Mouse (Mus musculus) midbrain, embryonic 16.5 days (tissue): ENCODE measurements at regions not wholly inside any gene's neighbourhood (a gene's known extent, or its start where the extent isn't known, plus 50 kb on each side); places are given as distances from the start of the nearest gene placed in this dataset.

Source experiments
- ATAC-seq: fragments of 200-750 bp; cut with Nextera tagmentation; 2 replicates; pipeline ENCODE4 v1.8.0; 2017; ENCODE audit warnings: moderate TSS enrichment
- H3K27ac ChIP-seq: fragments of 300-500 bp; sonication (generic); 2 replicates; pipeline ENCODE4 v1.5.1; 2014; ENCODE audit warnings: mild to moderate bottlenecking, low read length, mixed read lengths
- H3K27me3 ChIP-seq: fragments of 300-500 bp; sonication (generic); 2 replicates; pipeline ENCODE4 v1.6.1; 2014; ENCODE audit warnings: low read depth, low read length, mixed read lengths; ENCODE audit not compliant: control insufficient read depth, insufficient read depth
- H3K36me3 ChIP-seq: fragments of 300-500 bp; sonication (generic); 2 replicates; pipeline ENCODE4 v1.6.1; 2014; ENCODE audit warnings: mild to moderate bottlenecking, low read length, moderate library complexity, mixed read lengths; ENCODE audit not compliant: control insufficient read depth, insufficient read depth
- H3K4me1 ChIP-seq: fragments of 300-500 bp; sonication (generic); 2 replicates; pipeline ENCODE4 v1.6.1; 2014; ENCODE audit warnings: mild to moderate bottlenecking, low read length, mixed read lengths; ENCODE audit not compliant: control insufficient read depth, insufficient read depth
- H3K4me2 ChIP-seq: fragments of 300-500 bp; sonication (generic); 2 replicates; pipeline ENCODE4 v1.6.1; 2014; ENCODE audit warnings: mild to moderate bottlenecking, low read length, mixed read lengths
- H3K4me3 ChIP-seq: fragments of 300-500 bp; sonication (generic); 2 replicates; pipeline ENCODE4 v1.5.1; 2014; ENCODE audit warnings: low read depth, mild to moderate bottlenecking, low read length, moderate library complexity, mixed read lengths
- H3K9ac ChIP-seq: fragments of 300-500 bp; sonication (generic); 2 replicates; pipeline ENCODE4 v1.6.1; 2014; ENCODE audit warnings: low read depth, low read length, mixed read lengths
- H3K9me3 ChIP-seq: fragments of 300-500 bp; sonication (generic); replicated peaks from 2 replicates; pipeline ENCODE4 v1.6.1; 2014; ENCODE audit warnings: mild to moderate bottlenecking, low read length, mixed read lengths; ENCODE audit not compliant: control insufficient read depth, poor library complexity, severe bottlenecking
- WGBS: fragments of 180-500 bp; shearing (Covaris S2); extraction: QIAGEN DNeasy Blood & Tissue Kit; methylation state at CpG from one replicate; pipeline ENCODE4 v1.1.7; 2014; 5-methylcytosine and 5-hydroxymethylcytosine counted together

- Histone ChIP-seq H3K4me3 (no peak overlapping the region), H3K9ac (no peak overlapping the region), H3K36me3 (no peaks in the 10 kb centered on the region), H3K4me2 (no peak overlapping the region), H3K27ac (no peak overlapping the region), H3K9me3 (no peaks in the 10 kb centered on the region), H3K27me3 (no peaks in the 10 kb centered on the region), H3K4me1 (peaks cover 3% of the 10 kb centered on the region; the same call in 1 of the 2 replicates)
- ATAC-seq, result no peak
- 72% methylated on average over 11 of the region's 11 CpGs for WGBS
These were observed 82.3 kb upstream of the Ubl3 start for GRCm38 (mm10) chr5:148634919-148635356.

- Histone ChIP-seq H3K36me3 (no peaks in the 10 kb centered on the region), H3K4me1 (peaks cover 3% of the 10 kb centered on the region; the same call in 1 of the 2 replicates), H3K27me3 (no peaks in the 10 kb centered on the region), H3K4me2 (no peak overlapping the region), H3K27ac (no peak overlapping the region), H3K4me3 (no peak overlapping the region), H3K9ac (no peak overlapping the region), H3K9me3 (no peaks in the 10 kb centered on the region)
- 0 out of 2 replicates have a peak, but pooled peaks have one; percentile 57 for ATAC-seq
- WGBS, result 47% methylated on average over 5 of the region's 5 CpGs
These were observed 81.4 kb upstream of the Ubl3 start for GRCm38 (mm10) chr5:148633999-148634398.

- no peak overlapping the region for H3K4me2 ChIP-seq
- WGBS, result 91% methylated on average over 6 of the region's 6 CpGs
- H3K9me3 ChIP-seq, result no peaks in the 10 kb centered on the region
- no peak for ATAC-seq
- no peak overlapping the region for H3K9ac ChIP-seq
- H3K27ac ChIP-seq, result no peak overlapping the region
- no peaks in the 10 kb centered on the region for H3K36me3 ChIP-seq
- no peak overlapping the region for H3K4me3 ChIP-seq
- peaks cover 3% of the 10 kb centered on the region; the same call in 1 of the 2 replicates for H3K4me1 ChIP-seq
- H3K27me3 ChIP-seq, result no peaks in the 10 kb centered on the region
These were observed 80.7 kb upstream of the Ubl3 start for GRCm38 (mm10) chr5:148633331-148633730.

- no peak overlapping the region for H3K4me2 ChIP-seq
- no peaks in the 10 kb centered on the region for H3K27me3 ChIP-seq
- H3K9ac ChIP-seq, result no peak overlapping the region
- no peaks in the 10 kb centered on the region for H3K9me3 ChIP-seq
- H3K4me1 ChIP-seq, result peaks cover 3% of the 10 kb centered on the region; the same call in 1 of the 2 replicates
- H3K4me3 ChIP-seq, result no peak overlapping the region
- H3K27ac ChIP-seq, result no peak overlapping the region
- 61% methylated on average over 11 of the region's 11 CpGs for WGBS
- ATAC-seq, result 0 out of 2 replicates have a peak, but pooled peaks have one; percentile 32
- no peaks in the 10 kb centered on the region for H3K36me3 ChIP-seq
These were observed 80.1 kb upstream of the Ubl3 start for GRCm38 (mm10) chr5:148632516-148633170.

GRCm38 (mm10) chr5:148631566-148631965, 79.0 kb upstream of the Ubl3 start:
- WGBS, result 91% methylated on average over 5 of the region's 5 CpGs
- no peak overlapping the region for H3K27ac ChIP-seq
- H3K4me1 ChIP-seq, result peaks cover 3% of the 10 kb centered on the region; the same call in 1 of the 2 replicates
- no peak overlapping the region for H3K9ac ChIP-seq
- no peak overlapping the region for H3K4me2 ChIP-seq
- no peaks in the 10 kb centered on the region for H3K36me3 ChIP-seq
- H3K4me3 ChIP-seq, result no peak overlapping the region
- H3K9me3 ChIP-seq, result no peaks in the 10 kb centered on the region
- ATAC-seq, result no peak
- H3K27me3 ChIP-seq, result no peaks in the 10 kb centered on the region

- no peak for ATAC-seq
- Histone ChIP-seq H3K9me3 (no peaks in the 10 kb centered on the region), H3K27me3 (no peaks in the 10 kb centered on the region), H3K4me1 (peaks cover 12% of the 10 kb centered on the region), H3K4me2 (no peak overlapping the region), H3K4me3 (no peak overlapping the region), H3K9ac (no peak overlapping the region), H3K36me3 (no peaks in the 10 kb centered on the region), H3K27ac (no peak overlapping the region)
- 95% methylated on average over 5 of the region's 5 CpGs for WGBS
These were observed 73.4 kb upstream of the Ubl3 start for GRCm38 (mm10) chr5:148626014-148626413.

- Histone ChIP-seq H3K9ac (no peak overlapping the region), H3K9me3 (no peaks in the 10 kb centered on the region), H3K4me3 (no peak overlapping the region), H3K27me3 (no peaks in the 10 kb centered on the region), H3K36me3 (no peaks in the 10 kb centered on the region), H3K27ac (peak overlapping the region; percentile 73), H3K4me2 (peak overlapping the region; percentile 16), H3K4me1 (peaks cover 14% of the 10 kb centered on the region)
- WGBS, result 44% methylated on average over 21 of the region's 21 CpGs
- ATAC-seq, result peak; percentile 69
These were observed 72.2 kb upstream of the Ubl3 start for GRCm38 (mm10) chr5:148624649-148625405.

- Histone ChIP-seq H3K9me3 (peaks cover 5% of the 10 kb centered on the region), H3K9ac (no peak overlapping the region), H3K36me3 (no peaks in the 10 kb centered on the region), H3K27me3 (no peaks in the 10 kb centered on the region), H3K4me1 (peaks cover 15% of the 10 kb centered on the region), H3K4me3 (no peak overlapping the region), H3K27ac (no peak overlapping the region; the same call in 1 of the 2 replicates), H3K4me2 (no peak overlapping the region)
- WGBS, result 40% methylated on average over 10 of the region's 10 CpGs
- no peak for ATAC-seq
These were observed 68.6 kb upstream of the Ubl3 start for GRCm38 (mm10) chr5:148620895-148621786.
